Mouse (Mus musculus) neural tube, embryonic 13.5 days (tissue): ENCODE data around the gene Flna. TPM values are rescaled to one million over a fixed set of nuclear protein-coding genes. Genes with fewer than 3 reads are reported as not detected.
"Not testable (repeated sequence)": the region's sequence is repeated elsewhere in the genome, so short reads cannot be mapped to it uniquely, and the experiment has no call there.

Experiments
- ATAC-seq: fragments of 200-750 bp; cut with Nextera tagmentation; 2 replicates; pipeline ENCODE4 v1.8.0; 2017; ENCODE audit warnings: low read depth, mild to moderate bottlenecking, moderate TSS enrichment, moderate library complexity
- H3K27ac ChIP-seq: fragments of 300-500 bp; sonication (generic); replicated peaks from 2 replicates; pipeline ENCODE4 v1.5.1; 2015; ENCODE audit warnings: moderate library complexity, mild to moderate bottlenecking, inconsistent platforms
- H3K27me3 ChIP-seq: fragments of 300-500 bp; sonication (generic); 2 replicates; pipeline ENCODE4 v1.6.1; 2015; ENCODE audit warnings: mild to moderate bottlenecking, inconsistent platforms
- H3K36me3 ChIP-seq: fragments of 300-500 bp; sonication (generic); 2 replicates; pipeline ENCODE4 v1.6.1; 2015; ENCODE audit warnings: mild to moderate bottlenecking, inconsistent platforms
- H3K4me1 ChIP-seq: fragments of 300-500 bp; sonication (generic); replicated peaks from 2 replicates; pipeline ENCODE4 v1.6.1; 2015; ENCODE audit warnings: inconsistent platforms
- H3K4me2 ChIP-seq: fragments of 300-500 bp; sonication (generic); 2 replicates; pipeline ENCODE4 v1.6.1; 2015; ENCODE audit warnings: inconsistent platforms, mild to moderate bottlenecking, moderate library complexity
- H3K4me3 ChIP-seq: fragments of 300-500 bp; sonication (generic); 2 replicates; pipeline ENCODE4 v1.5.1; 2015; ENCODE audit warnings: mild to moderate bottlenecking, inconsistent platforms
- H3K9ac ChIP-seq: fragments of 300-500 bp; sonication (generic); 2 replicates; pipeline ENCODE4 v1.6.1; 2015; ENCODE audit warnings: moderate library complexity, mild to moderate bottlenecking, inconsistent platforms
- H3K9me3 ChIP-seq: fragments of 300-500 bp; sonication (generic); 2 replicates; pipeline ENCODE4 v1.6.1; 2016; ENCODE audit warnings: inconsistent platforms
- WGBS: fragments of 180-500 bp; shearing (Covaris S2); methylation state at CpG from one replicate; pipeline ENCODE4 v1.1.7; 2015; 5-methylcytosine and 5-hydroxymethylcytosine counted together
- polyA plus RNA-seq: library from polyadenylated mRNA; unstranded; fragments of >200 nt; fragmentation: Nextera tagmentation; extraction: Ambion mirVana; gene quantifications from 2 replicates; pipeline ENCODE4 v1.2.1, GENCODE M21; 2015

Gene Flna
- polyA plus RNA-seq, 1 experiment from 2014 or later = 90.3 TPM

DNA sequence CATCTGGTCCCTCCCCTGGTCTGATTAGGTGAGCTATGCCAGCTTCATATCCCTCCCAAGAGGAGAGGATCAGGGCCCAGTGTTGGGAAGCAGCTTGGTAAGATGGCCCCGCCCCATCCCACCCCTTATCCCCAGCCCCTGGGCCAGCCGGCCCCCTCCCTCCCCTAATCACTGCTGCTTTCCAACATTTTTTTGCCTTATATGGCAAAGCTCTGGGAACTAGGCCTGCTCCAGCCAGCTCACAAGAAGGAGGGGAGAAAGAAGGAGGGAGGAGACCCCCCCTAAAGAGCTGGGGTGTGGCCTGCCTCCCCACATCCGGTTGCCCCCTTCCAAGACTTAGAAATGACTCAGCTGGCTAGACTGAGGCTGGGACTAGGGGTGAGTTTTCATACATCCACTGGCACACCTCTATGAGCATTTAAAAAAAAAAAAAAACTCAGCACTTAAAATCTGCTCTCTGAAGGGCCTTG lies 5.0 kb downstream of the Flna start:
- ATAC-seq = peak; percentile 13; the same call in 1 of the 2 replicates
- 27% methylated on average over 3 of the region's 3 CpGs for WGBS
- peaks cover 38% of the 10 kb centered on the region for H3K36me3 ChIP-seq
- H3K27ac ChIP-seq = peak overlapping the region; percentile 90
- H3K4me2 ChIP-seq = peak overlapping the region; percentile 61
- peak overlapping the region; percentile 58 for H3K4me3 ChIP-seq
- no peaks in the 10 kb centered on the region for H3K9me3 ChIP-seq
- no peaks in the 10 kb centered on the region for H3K27me3 ChIP-seq
- peaks cover 25% of the 10 kb centered on the region for H3K4me1 ChIP-seq
- H3K9ac ChIP-seq = peak overlapping the region; percentile 85

DNA sequence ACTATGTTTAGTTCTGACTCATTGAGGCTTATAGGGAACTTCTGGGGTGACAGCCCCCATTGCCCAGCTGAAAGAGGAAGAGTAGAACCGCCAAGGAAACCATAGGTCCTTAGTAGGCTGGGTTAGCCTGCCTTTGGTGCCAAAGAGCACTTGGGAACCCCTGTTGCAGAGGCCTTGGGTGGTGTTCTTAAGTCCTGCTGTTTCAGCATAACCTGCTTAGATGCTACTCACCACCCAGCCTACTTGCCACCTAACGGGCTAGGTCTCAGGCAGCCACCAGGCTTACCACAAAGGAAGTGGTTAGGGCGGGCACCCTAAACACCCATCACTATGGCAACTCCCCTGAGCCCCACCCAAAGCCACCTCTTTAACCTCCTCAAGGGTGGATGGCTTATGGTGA lies 5.8 kb downstream of the Flna start:
- Histone ChIP-seq H3K9me3 (no peaks in the 10 kb centered on the region), H3K4me3 (peak overlapping the region; percentile 58), H3K4me1 (peaks cover 18% of the 10 kb centered on the region), H3K36me3 (peaks cover 46% of the 10 kb centered on the region), H3K27me3 (no peaks in the 10 kb centered on the region), H3K9ac (peak overlapping the region; percentile 85), H3K27ac (peak overlapping the region; percentile 90; the same call in 1 of the 2 replicates), H3K4me2 (peak overlapping the region; percentile 61)
- ATAC-seq = no peak
- WGBS = 64% methylated on average over 3 of the region's 3 CpGs

DNA sequence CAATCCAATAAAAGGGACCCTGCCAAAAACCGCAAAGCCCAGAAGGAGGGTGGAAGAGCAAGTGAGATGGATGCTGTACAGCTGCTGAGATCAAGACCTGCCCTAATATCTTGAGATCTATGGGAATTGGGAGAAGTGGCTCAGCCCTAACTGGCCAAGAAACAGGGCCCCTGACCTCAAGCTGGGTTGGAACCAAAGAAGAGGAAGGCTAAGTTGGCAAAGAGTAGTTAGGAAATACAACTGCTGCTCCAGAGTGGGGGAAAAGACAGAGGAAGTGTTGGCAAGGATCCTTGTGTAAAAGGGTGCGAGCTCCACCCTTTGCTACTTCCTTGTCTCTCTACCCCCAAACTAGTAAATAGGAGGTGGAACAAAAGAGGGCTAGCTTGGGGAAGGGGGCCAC lies 6.2 kb downstream of the Flna start:
- peak overlapping the region; percentile 85 for H3K9ac ChIP-seq
- peak overlapping the region; percentile 58 for H3K4me3 ChIP-seq
- H3K4me2 ChIP-seq = peak overlapping the region; percentile 61
- WGBS = 84% methylated on average over 2 of the region's 2 CpGs
- H3K27ac ChIP-seq = no peak overlapping the region
- H3K9me3 ChIP-seq = no peaks in the 10 kb centered on the region
- H3K36me3 ChIP-seq = peaks cover 50% of the 10 kb centered on the region
- ATAC-seq = no peak
- H3K4me1 ChIP-seq = peaks cover 18% of the 10 kb centered on the region
- H3K27me3 ChIP-seq = no peaks in the 10 kb centered on the region

DNA sequence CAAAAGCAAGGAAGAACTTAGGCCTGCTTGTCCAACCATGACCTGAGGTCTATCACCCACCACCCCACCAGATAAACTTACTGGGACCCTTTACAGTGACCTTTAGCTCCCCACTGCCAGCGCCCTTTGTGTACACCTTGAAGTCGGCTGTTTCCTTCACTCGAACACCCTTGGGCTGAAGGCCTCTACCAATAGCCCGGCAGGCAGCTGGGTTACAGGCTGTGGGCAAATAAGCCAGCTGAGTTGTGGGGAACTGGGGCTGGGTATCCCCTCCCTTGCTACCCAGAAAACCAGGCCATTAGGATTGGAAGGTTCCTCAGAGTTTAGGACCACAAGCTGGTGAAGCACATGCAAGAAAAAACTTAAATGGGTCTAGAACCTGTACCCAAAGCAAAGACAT lies 9.3 kb downstream of the Flna start:
- H3K9ac ChIP-seq = no peak overlapping the region
- no peak for ATAC-seq
- 93% methylated on average over 4 of the region's 4 CpGs for WGBS

DNA sequence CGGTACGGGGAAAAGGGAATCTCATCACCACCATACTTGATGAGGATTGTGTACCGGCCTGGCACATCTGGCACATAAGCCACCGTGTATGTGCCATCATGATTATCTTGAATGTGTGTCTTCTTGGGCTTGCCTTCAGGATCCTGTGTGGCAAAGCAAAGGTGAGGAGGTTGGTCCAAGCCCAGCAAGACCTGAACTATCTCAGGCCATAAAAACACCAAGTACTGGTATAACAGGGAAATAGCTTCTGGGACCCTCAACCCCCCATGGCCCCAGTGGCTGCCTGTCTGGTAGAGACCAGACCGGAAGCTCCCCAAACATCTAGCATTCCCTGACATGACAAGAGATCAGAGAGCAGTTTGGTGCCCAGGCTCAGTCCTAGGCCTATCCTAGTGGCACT lies 16.4 kb downstream of the Flna start:
- H3K4me2 ChIP-seq = no peak overlapping the region
- no peaks in the 10 kb centered on the region for H3K27me3 ChIP-seq
- no peaks in the 10 kb centered on the region for H3K4me1 ChIP-seq
- WGBS = 93% methylated on average over 5 of the region's 5 CpGs
- H3K9ac ChIP-seq = no peak overlapping the region
- ATAC-seq = no peak
- no peak overlapping the region for H3K4me3 ChIP-seq
- no peak overlapping the region for H3K27ac ChIP-seq
- H3K9me3 ChIP-seq = no peaks in the 10 kb centered on the region
- peaks cover 93% of the 10 kb centered on the region for H3K36me3 ChIP-seq

More for the DNA sequence above, 9.3 kb downstream of the Flna start:
- H3K27ac ChIP-seq = no peak overlapping the region
- no peak overlapping the region for H3K4me2 ChIP-seq
- no peaks in the 10 kb centered on the region for H3K27me3 ChIP-seq
- H3K36me3 ChIP-seq = peaks cover 77% of the 10 kb centered on the region
- peaks cover 18% of the 10 kb centered on the region for H3K4me1 ChIP-seq
- H3K4me3 ChIP-seq = no peak overlapping the region
- H3K9me3 ChIP-seq = no peaks in the 10 kb centered on the region

DNA sequence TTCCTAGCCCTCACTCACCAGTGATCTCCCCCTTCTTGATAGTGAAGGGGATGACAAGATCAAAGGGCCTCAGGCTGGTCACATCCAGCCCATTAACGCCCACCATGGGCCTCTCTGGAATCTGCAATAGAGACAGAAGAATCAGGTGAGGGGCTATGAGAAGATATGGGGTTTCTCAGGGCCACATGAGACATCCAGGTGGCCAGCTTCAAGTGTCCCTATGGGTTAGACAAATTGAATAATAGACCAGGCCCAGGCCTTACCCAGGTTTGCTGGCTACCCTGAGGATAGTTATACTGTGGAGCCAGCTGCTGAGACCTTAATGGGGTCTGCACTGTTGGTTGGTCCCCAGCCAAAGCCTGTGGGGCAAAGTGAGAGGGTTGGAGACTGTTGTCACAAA lies 19.6 kb downstream of the Flna start:
- Histone ChIP-seq H3K4me3 (no peak overlapping the region), H3K36me3 (peaks cover 97% of the 10 kb centered on the region), H3K27ac (no peak overlapping the region), H3K4me2 (no peak overlapping the region), H3K9ac (no peak overlapping the region), H3K4me1 (no peaks in the 10 kb centered on the region), H3K27me3 (no peaks in the 10 kb centered on the region), H3K9me3 (no peaks in the 10 kb centered on the region)
- ATAC-seq = no peak
- WGBS = 57% methylated on average over 1 of the region's 1 CpGs

DNA sequence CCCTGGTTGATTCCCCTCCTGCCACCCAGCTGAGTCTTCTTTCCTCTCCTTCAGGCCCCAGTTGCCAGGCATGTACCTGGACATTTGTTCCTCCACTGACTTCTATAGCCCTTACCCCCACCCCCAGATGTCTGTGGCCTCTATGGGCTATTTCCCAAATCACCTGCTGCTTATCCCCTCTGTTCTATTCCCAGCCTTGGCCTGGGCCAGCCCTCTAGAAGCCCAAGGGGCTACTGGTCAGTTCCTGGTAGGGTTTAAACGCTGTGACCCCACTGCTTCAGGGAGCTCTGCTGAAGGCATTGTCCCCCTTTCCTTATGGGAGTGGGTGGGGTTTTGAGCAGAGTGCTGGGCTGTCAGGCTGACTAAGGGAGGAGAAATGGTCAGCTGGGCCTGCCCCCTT lies 29.5 kb downstream of the Flna start:
- peaks cover 28% of the 10 kb centered on the region for H3K36me3 ChIP-seq
- H3K4me3 ChIP-seq, H3K9me3 ChIP-seq, ATAC-seq, H3K27ac ChIP-seq, H3K27me3 ChIP-seq, H3K4me1 ChIP-seq, H3K9ac ChIP-seq, H3K4me2 ChIP-seq: not testable (repeated sequence)
- WGBS = 67% methylated on average over 1 of the region's 1 CpGs

DNA sequence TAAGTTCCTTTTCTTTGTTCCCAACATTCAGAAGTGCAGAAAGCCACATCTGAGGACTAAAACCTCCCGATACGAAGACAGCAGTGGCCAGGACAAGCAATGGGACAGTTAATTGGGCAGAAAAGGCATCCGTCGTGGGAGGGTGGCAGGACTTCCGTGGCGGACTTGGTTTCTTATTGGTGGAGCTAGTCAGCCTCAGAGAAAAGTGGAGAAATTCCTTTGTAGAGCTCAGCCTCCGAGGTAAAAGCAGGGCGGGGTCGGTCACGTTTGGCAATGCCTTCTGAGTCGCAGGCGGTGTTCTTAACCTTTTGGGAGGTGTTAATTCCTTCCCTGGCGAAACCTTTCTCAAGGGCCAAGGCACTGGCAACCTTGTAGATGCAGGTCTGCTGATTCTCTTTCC lies 30.2 kb downstream of the Flna start:
- no peak overlapping the region for H3K4me3 ChIP-seq
- H3K4me2 ChIP-seq = no peak overlapping the region
- H3K9ac ChIP-seq = no peak overlapping the region
- H3K9me3 ChIP-seq = no peaks in the 10 kb centered on the region
- H3K36me3 ChIP-seq = peaks cover 22% of the 10 kb centered on the region
- no peaks in the 10 kb centered on the region for H3K4me1 ChIP-seq
- H3K27ac ChIP-seq = no peak overlapping the region
- ATAC-seq = no peak
- H3K27me3 ChIP-seq = no peaks in the 10 kb centered on the region
- WGBS = 67% methylated on average over 13 of the region's 13 CpGs

DNA sequence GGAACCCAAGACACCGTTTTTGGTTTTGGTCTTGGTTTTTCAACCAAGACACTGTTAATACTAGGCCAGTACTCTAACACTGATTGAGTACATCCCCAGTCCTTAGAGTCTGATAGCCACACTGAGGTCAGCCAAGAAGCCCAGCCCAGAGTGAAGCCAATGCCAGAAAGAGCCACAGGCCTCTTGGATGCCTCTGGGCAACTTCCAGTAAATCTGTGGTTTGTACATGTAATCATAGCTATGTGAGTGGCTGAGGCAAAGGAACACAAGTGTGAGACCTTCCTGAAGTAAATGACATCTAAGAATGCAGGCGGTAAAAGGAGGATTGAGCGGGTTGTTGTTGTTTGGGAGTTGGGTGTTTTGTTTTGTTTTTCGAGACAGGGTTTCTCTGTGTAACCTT lies 31.1 kb downstream of the Flna start:
- H3K9me3 ChIP-seq = no peaks in the 10 kb centered on the region
- no peak overlapping the region for H3K4me3 ChIP-seq
- no peak overlapping the region for H3K4me2 ChIP-seq
- 92% methylated on average over 4 of the region's 4 CpGs for WGBS
- no peak overlapping the region for H3K9ac ChIP-seq
- H3K4me1 ChIP-seq = no peaks in the 10 kb centered on the region
- no peak overlapping the region for H3K27ac ChIP-seq
- peaks cover 13% of the 10 kb centered on the region for H3K36me3 ChIP-seq
- ATAC-seq = no peak
- no peaks in the 10 kb centered on the region for H3K27me3 ChIP-seq

DNA sequence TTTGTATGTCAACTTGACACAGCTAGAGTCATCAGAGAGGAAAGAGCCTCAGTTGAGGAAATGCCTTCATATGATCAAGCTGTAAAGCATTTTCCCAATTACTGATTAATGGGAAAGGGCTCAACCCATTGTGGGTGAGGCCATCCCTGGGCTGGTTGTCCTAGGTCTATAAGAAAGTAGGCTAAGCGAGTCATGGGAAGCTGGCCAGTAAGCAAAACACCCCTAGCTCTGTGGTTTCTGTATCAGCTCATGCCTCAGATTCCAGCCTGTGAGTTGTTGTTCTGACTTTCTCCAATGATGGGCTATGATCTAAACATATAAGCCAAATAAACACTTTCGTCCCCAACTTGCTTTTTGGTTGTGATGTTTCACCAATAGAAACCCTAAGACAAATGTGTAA lies 46.1 kb downstream of the Flna start:
- H3K9me3 ChIP-seq = no peaks in the 10 kb centered on the region
- H3K4me2 ChIP-seq = no peak overlapping the region
- no peaks in the 10 kb centered on the region for H3K27me3 ChIP-seq
- 93% methylated on average over 2 of the region's 2 CpGs for WGBS
- H3K36me3 ChIP-seq = no peaks in the 10 kb centered on the region
- no peaks in the 10 kb centered on the region for H3K4me1 ChIP-seq
- no peak for ATAC-seq
- H3K9ac ChIP-seq = no peak overlapping the region
- H3K27ac ChIP-seq = no peak overlapping the region
- no peak overlapping the region for H3K4me3 ChIP-seq

DNA sequence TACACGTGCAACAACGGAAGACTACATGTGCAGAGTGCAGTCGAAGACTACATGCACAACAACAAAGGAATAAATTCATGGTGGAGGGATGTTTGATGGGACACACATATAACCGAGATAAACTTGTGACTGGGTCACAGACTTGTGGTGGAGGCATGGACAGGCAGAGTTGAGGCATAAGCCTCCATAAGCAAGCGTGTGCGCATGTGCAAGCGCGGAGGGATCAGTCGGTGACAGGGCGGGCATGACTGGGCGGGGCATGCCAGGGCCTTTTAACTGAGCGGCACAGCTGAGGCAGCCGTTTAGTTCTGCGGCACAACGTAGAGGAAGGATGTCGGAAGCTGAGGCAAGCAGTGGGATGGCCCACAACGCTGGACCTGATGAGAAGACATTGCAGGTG lies 72.7 kb downstream of the Flna start, which contains the start of gene Tktl1:
TSS of gene Tktl1 (plus strand) at position 301 of the 400 bp plus-strand sequence.
- no peak for ATAC-seq
- Histone ChIP-seq H3K9ac (no peak within 1 kb of the TSS), H3K4me2 (no peak within 1 kb of the TSS), H3K27ac (no peak within 1 kb of the TSS), H3K36me3 (no peaks in the 10 kb centered on the region), H3K27me3 (no peaks in the 10 kb centered on the region), H3K4me3 (no peak within 1 kb of the TSS), H3K4me1 (no peaks in the 10 kb centered on the region), H3K9me3 (no peaks in the 10 kb centered on the region)
- 90% methylated on average over 17 of the region's 17 CpGs for WGBS
